Mouse (Mus musculus): ENCODE data around the gene Zfp874b. TPM values are rescaled to one million over a fixed set of nuclear protein-coding genes. Genes with fewer than 3 reads are reported as not detected.
A peak's percentile ranks its signal among the peaks of the same experiment; 100 is the strongest.
"Not testable (repeated sequence)": the region's sequence is repeated elsewhere in the genome, so short reads cannot be mapped to it uniquely, and the experiment has no call there.

Zfp874b gene
- polyA plus RNA-seq, 1 experiment from 2014 or later, result 1.3 TPM

DNA sequence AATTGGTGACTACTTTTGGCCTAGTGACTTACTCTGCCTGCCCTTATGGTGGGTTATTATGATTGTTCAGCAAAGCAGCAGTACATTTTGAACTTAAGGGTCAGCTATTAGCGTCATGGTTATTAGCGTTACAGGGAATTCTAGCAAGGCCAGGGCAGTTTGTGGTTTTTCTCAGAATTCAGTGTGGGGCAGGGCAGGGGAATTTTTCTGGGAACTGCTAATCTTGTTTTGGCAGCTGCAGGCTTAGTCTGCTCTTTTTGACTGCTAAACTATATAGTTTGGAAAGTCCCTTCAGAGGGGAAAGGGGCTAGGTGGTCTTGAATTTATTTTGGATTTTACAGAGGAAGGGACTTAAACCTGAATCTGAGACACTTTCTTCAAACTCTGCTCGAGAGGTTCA is 14.8 kb downstream of the Zfp874b start:
- Histone ChIP-seq H3K27ac (ENCODE audit: low read depth, low read length) (no peak overlapping the region), H3K9ac (ENCODE audit: low read depth, low read length) (no peak overlapping the region), H3K4me2 (replicated peaks; ENCODE audit: low read depth, low read length) (no peak overlapping the region), H3K36me3 (ENCODE audit: control insufficient read depth, insufficient read depth, low read length) (no peaks in the 10 kb centered on the region), H3K9me3 (ENCODE audit: control insufficient read depth, low read length) (no peaks in the 10 kb centered on the region), H3K27me3 (ENCODE audit: control insufficient read depth, insufficient read depth, low read length) (no peaks in the 10 kb centered on the region), H3K4me1 (replicated peaks; ENCODE audit: control insufficient read depth, insufficient read depth, low read length) (no peaks in the 10 kb centered on the region), H3K4me3 (ENCODE audit: low read depth, low read length) (no peak overlapping the region)
- no peak for ATAC-seq (ENCODE audit: low FRiP score)
- DNase-seq (ENCODE audit: low spot score), result no peak
- 86% methylated on average over 3 of the region's 3 CpGs for WGBS

GRCm38 (mm10) chr13:67463506-67464185 is 20.4 kb downstream of the Zfp874b start:
- not testable (repeated sequence) for H3K4me1 ChIP-seq (replicated peaks; ENCODE audit: control insufficient read depth, insufficient read depth, low read length); H3K4me2 ChIP-seq (replicated peaks; ENCODE audit: low read depth, low read length); H3K36me3 ChIP-seq (ENCODE audit: control insufficient read depth, insufficient read depth, low read length); H3K9ac ChIP-seq (ENCODE audit: low read depth, low read length); H3K9me3 ChIP-seq (ENCODE audit: control insufficient read depth, low read length); H3K27ac ChIP-seq (ENCODE audit: low read depth, low read length); H3K4me3 ChIP-seq (ENCODE audit: low read depth, low read length); H3K27me3 ChIP-seq (ENCODE audit: control insufficient read depth, insufficient read depth, low read length); DNase-seq (ENCODE audit: low spot score); ATAC-seq (ENCODE audit: low FRiP score)
- 87% methylated on average over 2 of the region's 5 CpGs for WGBS

DNA sequence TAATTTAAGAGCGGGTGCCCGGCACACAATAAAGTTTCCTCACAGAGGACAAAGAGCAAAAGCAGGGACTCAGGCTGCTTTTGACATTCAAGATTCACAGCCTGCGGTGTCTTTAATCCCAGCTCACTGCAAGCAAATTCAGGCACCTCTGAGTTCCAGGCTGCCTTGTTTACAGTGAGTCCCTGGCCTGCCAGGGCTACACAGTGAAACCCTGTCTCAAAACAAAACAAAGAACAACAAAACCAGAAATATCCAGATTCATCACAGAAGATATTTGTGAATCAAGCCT is 32.1 kb downstream of the Zfp874b start:
- H3K9me3 ChIP-seq (ENCODE audit: control insufficient read depth, low read length), result no peaks in the 10 kb centered on the region
- no peaks in the 10 kb centered on the region for H3K4me1 ChIP-seq (replicated peaks; ENCODE audit: control insufficient read depth, insufficient read depth, low read length)
- peak overlapping the region; percentile 39 for H3K9ac ChIP-seq (ENCODE audit: low read depth, low read length)
- no peaks in the 10 kb centered on the region for H3K36me3 ChIP-seq (ENCODE audit: control insufficient read depth, insufficient read depth, low read length)
- no peak for DNase-seq (ENCODE audit: low spot score)
- H3K4me2 ChIP-seq (replicated peaks; ENCODE audit: low read depth, low read length), result peak overlapping the region; percentile 52
- peak overlapping the region; percentile 45 for H3K4me3 ChIP-seq (ENCODE audit: low read depth, low read length)
- no peaks in the 10 kb centered on the region for H3K27me3 ChIP-seq (ENCODE audit: control insufficient read depth, insufficient read depth, low read length)
- no peak overlapping the region for H3K27ac ChIP-seq (ENCODE audit: low read depth, low read length)
- WGBS, result 7% methylated on average over 3 of the region's 3 CpGs
- ATAC-seq (ENCODE audit: low FRiP score), result peak; percentile 50

GRCm38 (mm10) chr13:67451172-67452020 is 32.7 kb downstream of the Zfp874b start, which contains the start of gene Zfp874a:
TSS of gene Zfp874a (minus strand) at chr13:67451624.
- peak within 1 kb of the TSS; percentile 51 for H3K9ac ChIP-seq (ENCODE audit: low read depth, low read length)
- H3K4me3 ChIP-seq (ENCODE audit: low read depth, low read length), result peak within 1 kb of the TSS; percentile 45
- ATAC-seq (ENCODE audit: low FRiP score) (peak; percentile 96), DNase-seq (ENCODE audit: low spot score) (peak; percentile 87)
- no peaks in the 10 kb centered on the region for H3K27me3 ChIP-seq (ENCODE audit: control insufficient read depth, insufficient read depth, low read length)
- no peaks in the 10 kb centered on the region for H3K4me1 ChIP-seq (replicated peaks; ENCODE audit: control insufficient read depth, insufficient read depth, low read length)
- no peaks in the 10 kb centered on the region for H3K36me3 ChIP-seq (ENCODE audit: control insufficient read depth, insufficient read depth, low read length)
- peak within 1 kb of the TSS; percentile 52 for H3K4me2 ChIP-seq (replicated peaks; ENCODE audit: low read depth, low read length)
- WGBS, result 1% methylated on average over 20 of the region's 20 CpGs
- H3K9me3 ChIP-seq (ENCODE audit: control insufficient read depth, low read length), result no peaks in the 10 kb centered on the region
- no peak within 1 kb of the TSS for H3K27ac ChIP-seq (ENCODE audit: low read depth, low read length)

- WGBS, result no CpG with 5 or more reads among the region's 3 CpGs
Observed at GRCm38 (mm10) chr13:67437095-67437494, 47.0 kb downstream of the Zfp874b start.

GRCm38 (mm10) chr13:67428116-67428515 is 55.9 kb downstream of the Zfp874b start:
- no peak overlapping the region for H3K27ac ChIP-seq (ENCODE audit: low read depth, low read length)
- 81% methylated on average over 3 of the region's 3 CpGs for WGBS
- H3K4me1 ChIP-seq (replicated peaks; ENCODE audit: control insufficient read depth, insufficient read depth, low read length), result no peaks in the 10 kb centered on the region
- no peak overlapping the region for H3K4me2 ChIP-seq (replicated peaks; ENCODE audit: low read depth, low read length)
- H3K27me3 ChIP-seq (ENCODE audit: control insufficient read depth, insufficient read depth, low read length), result no peaks in the 10 kb centered on the region
- DNase-seq (ENCODE audit: low spot score), result no peak
- no peaks in the 10 kb centered on the region for H3K9me3 ChIP-seq (ENCODE audit: control insufficient read depth, low read length)
- H3K36me3 ChIP-seq (ENCODE audit: control insufficient read depth, insufficient read depth, low read length), result no peaks in the 10 kb centered on the region
- no peak for ATAC-seq (ENCODE audit: low FRiP score)
- H3K4me3 ChIP-seq (ENCODE audit: low read depth, low read length), result no peak overlapping the region
- H3K9ac ChIP-seq (ENCODE audit: low read depth, low read length), result no peak overlapping the region

More at GRCm38 (mm10) chr13:67437095-67437494, 47.0 kb downstream of the Zfp874b start:
- H3K4me2 ChIP-seq (replicated peaks; ENCODE audit: low read depth, low read length); H3K9ac ChIP-seq (ENCODE audit: low read depth, low read length); H3K27me3 ChIP-seq (ENCODE audit: control insufficient read depth, insufficient read depth, low read length); H3K36me3 ChIP-seq (ENCODE audit: control insufficient read depth, insufficient read depth, low read length); DNase-seq (ENCODE audit: low spot score); H3K27ac ChIP-seq (ENCODE audit: low read depth, low read length); ATAC-seq (ENCODE audit: low FRiP score); H3K4me1 ChIP-seq (replicated peaks; ENCODE audit: control insufficient read depth, insufficient read depth, low read length); H3K4me3 ChIP-seq (ENCODE audit: low read depth, low read length); H3K9me3 ChIP-seq (ENCODE audit: control insufficient read depth, low read length): not testable (repeated sequence)

DNA sequence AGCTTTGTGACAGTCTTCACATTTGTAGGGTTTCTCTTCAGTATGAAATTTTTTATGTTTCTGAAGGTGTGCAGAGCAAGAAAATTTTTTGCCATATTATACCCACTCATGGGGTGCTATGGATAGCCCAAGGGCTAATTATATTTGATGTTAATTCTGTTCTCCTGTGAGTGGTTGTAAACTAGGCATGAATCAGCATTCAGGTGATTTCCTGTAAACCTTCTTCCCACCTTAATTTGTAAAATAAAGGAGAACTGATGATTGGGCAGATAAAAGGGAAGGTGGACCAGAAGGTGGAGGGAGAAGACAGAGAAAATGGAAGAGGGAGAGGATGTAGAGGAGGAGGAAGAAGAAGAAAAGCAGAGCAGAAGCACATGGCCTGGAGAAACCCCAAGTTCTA is 58.4 kb downstream of the Zfp874b start:
- H3K9me3 ChIP-seq (ENCODE audit: control insufficient read depth, low read length); H3K27ac ChIP-seq (ENCODE audit: low read depth, low read length); H3K4me1 ChIP-seq (replicated peaks; ENCODE audit: control insufficient read depth, insufficient read depth, low read length); DNase-seq (ENCODE audit: low spot score); H3K27me3 ChIP-seq (ENCODE audit: control insufficient read depth, insufficient read depth, low read length); H3K4me3 ChIP-seq (ENCODE audit: low read depth, low read length); H3K4me2 ChIP-seq (replicated peaks; ENCODE audit: low read depth, low read length); H3K9ac ChIP-seq (ENCODE audit: low read depth, low read length); H3K36me3 ChIP-seq (ENCODE audit: control insufficient read depth, insufficient read depth, low read length); ATAC-seq (ENCODE audit: low FRiP score): not testable (repeated sequence)

DNA sequence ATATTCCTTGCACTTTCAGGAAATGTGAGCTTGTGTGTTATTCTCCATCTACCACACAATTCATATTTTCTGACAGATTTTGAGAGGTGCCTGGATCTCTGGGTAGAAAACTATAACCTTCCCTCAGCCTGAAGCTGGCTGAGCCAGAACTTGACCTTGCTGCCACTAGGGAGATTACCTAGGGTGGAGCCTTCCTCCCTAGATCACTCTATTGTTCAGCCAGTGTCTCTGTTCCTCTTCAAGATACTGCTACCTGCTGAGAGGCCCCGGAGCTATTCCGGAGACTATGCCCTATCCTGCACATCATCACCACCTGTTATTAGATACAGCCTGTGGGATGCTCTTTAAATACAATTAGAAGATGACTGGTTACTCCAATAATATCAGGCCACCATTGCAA is 61.5 kb downstream of the Zfp874b start:
- 88% methylated on average over 2 of the region's 2 CpGs for WGBS
- not testable (repeated sequence) for H3K4me3 ChIP-seq (ENCODE audit: low read depth, low read length); ATAC-seq (ENCODE audit: low FRiP score); H3K9me3 ChIP-seq (ENCODE audit: control insufficient read depth, low read length); H3K36me3 ChIP-seq (ENCODE audit: control insufficient read depth, insufficient read depth, low read length); DNase-seq (ENCODE audit: low spot score); H3K27ac ChIP-seq (ENCODE audit: low read depth, low read length); H3K27me3 ChIP-seq (ENCODE audit: control insufficient read depth, insufficient read depth, low read length); H3K4me1 ChIP-seq (replicated peaks; ENCODE audit: control insufficient read depth, insufficient read depth, low read length); H3K4me2 ChIP-seq (replicated peaks; ENCODE audit: low read depth, low read length); H3K9ac ChIP-seq (ENCODE audit: low read depth, low read length)

All from hindbrain, embryonic 11.5 days (tissue).